Mouse (Mus musculus) megakaryocyte, embryonic 14.5 days (primary cell): Measurements from ENCODE around the gene Mfrp.

Source experiments
- FLI1 ChIP-seq: IDR thresholded peaks from 2 replicates; pipeline ENCODE4 v1.6.1; 2012; ENCODE audit warnings: low read length, inconsistent platforms, mixed read lengths
- GATA1 ChIP-seq: IDR thresholded peaks from 3 replicates; pipeline ENCODE4 v1.6.1; 2012; ENCODE audit warnings: mixed read lengths, low read length, inconsistent platforms, borderline replicate concordance

DNA sequence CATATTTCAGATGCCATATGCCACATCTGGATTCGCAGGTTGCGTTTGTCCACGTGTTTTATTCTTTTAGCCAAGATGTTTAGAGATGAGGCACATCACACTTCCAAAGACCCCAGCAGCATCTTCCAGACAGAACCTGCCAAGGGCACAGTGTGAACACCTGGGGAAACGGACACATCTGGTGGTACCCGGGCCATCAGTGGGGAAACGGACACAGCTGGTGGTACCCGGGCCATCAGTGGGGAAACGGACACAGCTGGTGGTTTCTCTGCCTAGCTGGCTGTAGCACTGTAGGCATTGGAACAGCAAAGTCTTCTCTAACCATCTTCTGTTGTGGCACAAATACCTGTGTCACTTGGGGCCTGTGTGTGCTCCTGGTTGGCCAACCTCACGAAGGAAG, 5.7 kb upstream of the Mfrp start:
- no peak for TF ChIP-seq FLI1
- TF ChIP-seq GATA1: no peak
